Mouse (Mus musculus): Measurements from ENCODE around the gene Gm3435. TPM values are rescaled to one million over a fixed set of nuclear protein-coding genes. Genes with fewer than 3 reads are reported as not detected.
"Not testable (repeated sequence)": the region's sequence is repeated elsewhere in the genome, so short reads cannot be mapped to it uniquely, and the experiment has no call there.

Gene Gm3435
- polyA plus RNA-seq, 1 experiment from 2014 or later, result 3.4 TPM

- H3K27me3 ChIP-seq (ENCODE audit: control insufficient read depth, insufficient read depth, low read depth, low read length); H3K9me3 ChIP-seq (replicated peaks; ENCODE audit: control insufficient read depth, low read length); H3K9ac ChIP-seq (ENCODE audit: low read depth, low read length); H3K4me2 ChIP-seq (ENCODE audit: low read depth, low read length); H3K4me1 ChIP-seq (ENCODE audit: control insufficient read depth, low read depth, low read length); H3K27ac ChIP-seq (ENCODE audit: low read length); H3K36me3 ChIP-seq (ENCODE audit: control insufficient read depth, insufficient read depth); H3K4me3 ChIP-seq (ENCODE audit: low read depth, low read length): not testable (repeated sequence)
- no CpG with 5 or more reads among the region's 98 CpGs for WGBS (ENCODE audit: insufficient replicate concordance)
- peak; percentile 81 for ATAC-seq (ENCODE audit: low read depth)
Measured at GRCm38 (mm10) chr17:14992522-14993138, 17.3 kb upstream of the Gm3435 start.

- H3K27ac ChIP-seq (ENCODE audit: low read length); H3K9ac ChIP-seq (ENCODE audit: low read depth, low read length); H3K27me3 ChIP-seq (ENCODE audit: control insufficient read depth, insufficient read depth, low read depth, low read length); H3K4me2 ChIP-seq (ENCODE audit: low read depth, low read length); H3K4me3 ChIP-seq (ENCODE audit: low read depth, low read length); H3K4me1 ChIP-seq (ENCODE audit: control insufficient read depth, low read depth, low read length); H3K9me3 ChIP-seq (replicated peaks; ENCODE audit: control insufficient read depth, low read length); H3K36me3 ChIP-seq (ENCODE audit: control insufficient read depth, insufficient read depth): not testable (repeated sequence)
- WGBS (ENCODE audit: insufficient replicate concordance), result no CpG with 5 or more reads among the region's 47 CpGs
- peak; percentile 52 for ATAC-seq (ENCODE audit: low read depth)
Measured at GRCm38 (mm10) chr17:14993139-14993832, 16.7 kb upstream of the Gm3435 start.

GRCm38 (mm10) chr17:14994140-14994539 lies 15.8 kb upstream of the Gm3435 start:
- ATAC-seq (ENCODE audit: low read depth); H3K36me3 ChIP-seq (ENCODE audit: control insufficient read depth, insufficient read depth); H3K27me3 ChIP-seq (ENCODE audit: control insufficient read depth, insufficient read depth, low read depth, low read length); H3K4me3 ChIP-seq (ENCODE audit: low read depth, low read length); H3K9me3 ChIP-seq (replicated peaks; ENCODE audit: control insufficient read depth, low read length); H3K27ac ChIP-seq (ENCODE audit: low read length); H3K4me2 ChIP-seq (ENCODE audit: low read depth, low read length); H3K9ac ChIP-seq (ENCODE audit: low read depth, low read length); H3K4me1 ChIP-seq (ENCODE audit: control insufficient read depth, low read depth, low read length): not testable (repeated sequence)
- no CpG with 5 or more reads among the region's 5 CpGs for WGBS (ENCODE audit: insufficient replicate concordance)

- H3K27me3 ChIP-seq (ENCODE audit: control insufficient read depth, insufficient read depth, low read depth, low read length); H3K27ac ChIP-seq (ENCODE audit: low read length); H3K4me3 ChIP-seq (ENCODE audit: low read depth, low read length); H3K9ac ChIP-seq (ENCODE audit: low read depth, low read length); H3K36me3 ChIP-seq (ENCODE audit: control insufficient read depth, insufficient read depth); H3K4me1 ChIP-seq (ENCODE audit: control insufficient read depth, low read depth, low read length); H3K9me3 ChIP-seq (replicated peaks; ENCODE audit: control insufficient read depth, low read length); H3K4me2 ChIP-seq (ENCODE audit: low read depth, low read length): not testable (repeated sequence)
- peak; percentile 76 for ATAC-seq (ENCODE audit: low read depth)
- WGBS (ENCODE audit: insufficient replicate concordance), result no CpG with 5 or more reads among the region's 4 CpGs
Measured at GRCm38 (mm10) chr17:15000047-15000446, 9.9 kb upstream of the Gm3435 start.

- peak; percentile 32 for ATAC-seq (ENCODE audit: low read depth)
- H3K4me1 ChIP-seq (ENCODE audit: control insufficient read depth, low read depth, low read length); H3K27me3 ChIP-seq (ENCODE audit: control insufficient read depth, insufficient read depth, low read depth, low read length); H3K27ac ChIP-seq (ENCODE audit: low read length); H3K9ac ChIP-seq (ENCODE audit: low read depth, low read length); H3K4me3 ChIP-seq (ENCODE audit: low read depth, low read length); H3K36me3 ChIP-seq (ENCODE audit: control insufficient read depth, insufficient read depth); H3K4me2 ChIP-seq (ENCODE audit: low read depth, low read length); H3K9me3 ChIP-seq (replicated peaks; ENCODE audit: control insufficient read depth, low read length): not testable (repeated sequence)
- WGBS (ENCODE audit: insufficient replicate concordance), result no CpG with 5 or more reads among the region's 3 CpGs
Measured at GRCm38 (mm10) chr17:15009088-15009487, 888 bp upstream of the Gm3435 start.

- ATAC-seq (ENCODE audit: low read depth), result not testable (repeated sequence)
Measured at GRCm38 (mm10) chr17:15021503-15022220, 11.7 kb downstream of the Gm3435 start.

GRCm38 (mm10) chr17:15023878-15024492 lies 14.0 kb downstream of the Gm3435 start:
- H3K9ac ChIP-seq (ENCODE audit: low read depth, low read length), result not testable (repeated sequence)

More at GRCm38 (mm10) chr17:15021503-15022220, 11.7 kb downstream of the Gm3435 start:
- H3K4me2 ChIP-seq (ENCODE audit: low read depth, low read length), result 0 out of 2 replicates have a peak overlapping the region, but pooled peaks have one; percentile 30
- not testable (repeated sequence) for H3K36me3 ChIP-seq (ENCODE audit: control insufficient read depth, insufficient read depth); H3K27me3 ChIP-seq (ENCODE audit: control insufficient read depth, insufficient read depth, low read depth, low read length); H3K9ac ChIP-seq (ENCODE audit: low read depth, low read length); H3K4me3 ChIP-seq (ENCODE audit: low read depth, low read length); H3K4me1 ChIP-seq (ENCODE audit: control insufficient read depth, low read depth, low read length); H3K9me3 ChIP-seq (replicated peaks; ENCODE audit: control insufficient read depth, low read length)
- H3K27ac ChIP-seq (ENCODE audit: low read length), result peak overlapping the region; percentile 68
- WGBS (ENCODE audit: insufficient replicate concordance), result 83% methylated on average over 3 of the region's 3 CpGs

GRCm38 (mm10) chr17:15024502-15025193 lies 14.7 kb downstream of the Gm3435 start:
- not testable (repeated sequence) for H3K4me2 ChIP-seq (ENCODE audit: low read depth, low read length); H3K9me3 ChIP-seq (replicated peaks; ENCODE audit: control insufficient read depth, low read length); H3K4me1 ChIP-seq (ENCODE audit: control insufficient read depth, low read depth, low read length); H3K9ac ChIP-seq (ENCODE audit: low read depth, low read length); H3K27me3 ChIP-seq (ENCODE audit: control insufficient read depth, insufficient read depth, low read depth, low read length); H3K36me3 ChIP-seq (ENCODE audit: control insufficient read depth, insufficient read depth); H3K4me3 ChIP-seq (ENCODE audit: low read depth, low read length); H3K27ac ChIP-seq (ENCODE audit: low read length)
- peak; percentile 47 for ATAC-seq (ENCODE audit: low read depth)
- WGBS (ENCODE audit: insufficient replicate concordance), result no CpG with 5 or more reads among the region's 48 CpGs

More at GRCm38 (mm10) chr17:15023878-15024492, 14.0 kb downstream of the Gm3435 start:
- H3K9me3 ChIP-seq (replicated peaks; ENCODE audit: control insufficient read depth, low read length); H3K4me2 ChIP-seq (ENCODE audit: low read depth, low read length); H3K4me3 ChIP-seq (ENCODE audit: low read depth, low read length); H3K4me1 ChIP-seq (ENCODE audit: control insufficient read depth, low read depth, low read length); H3K27me3 ChIP-seq (ENCODE audit: control insufficient read depth, insufficient read depth, low read depth, low read length); H3K27ac ChIP-seq (ENCODE audit: low read length); H3K36me3 ChIP-seq (ENCODE audit: control insufficient read depth, insufficient read depth): not testable (repeated sequence)
- no CpG with 5 or more reads among the region's 97 CpGs for WGBS (ENCODE audit: insufficient replicate concordance)
- ATAC-seq (ENCODE audit: low read depth), result peak; percentile 78
